Mouse (Mus musculus): ENCODE results near the gene Pan3. TPM values are rescaled to one million over a fixed set of nuclear protein-coding genes. Genes with fewer than 3 reads are reported as not detected.
A peak's percentile ranks its signal among the peaks of the same experiment; 100 is the strongest.

Gene Pan3
- polyA plus RNA-seq, 1 experiment = 97.4 TPM

DNA sequence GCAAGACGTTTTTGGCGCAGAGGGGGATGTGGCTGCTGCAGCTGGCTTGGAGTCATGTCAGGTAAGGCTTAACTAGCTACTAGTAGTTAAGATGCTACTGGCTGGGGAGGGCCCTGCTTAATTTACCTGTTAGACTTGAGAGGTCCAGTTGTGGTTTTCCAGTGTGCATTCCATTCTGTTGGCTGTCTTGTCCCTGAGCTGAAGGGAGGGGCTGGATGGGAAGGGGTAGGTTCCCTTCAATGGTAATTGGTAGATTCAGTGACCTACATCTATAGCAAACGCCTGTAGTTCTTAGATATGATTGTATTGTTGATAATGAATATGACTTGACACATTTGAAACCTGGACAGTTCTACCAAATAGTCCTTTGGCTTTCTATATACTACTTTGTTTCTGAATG, 62.5 kb downstream of the Pan3 start:
- Histone ChIP-seq H3K4me3 (replicated peaks; ENCODE audit: insufficient read depth, low read depth, low read length) (no peak overlapping the region), H3K4me1 (ENCODE audit: control insufficient read depth, insufficient read depth, low read length) (peaks cover 28% of the 10 kb centered on the region), H3K27me3 (ENCODE audit: control insufficient read depth, insufficient read depth, low read length) (no peaks in the 10 kb centered on the region), H3K27ac (ENCODE audit: insufficient read depth, low read length) (no peak overlapping the region)
- DNase-seq = no peak
- 46% methylated on average over 3 of the region's 3 CpGs for WGBS
- TF ChIP-seq POLR2A (IDR thresholded peaks at IDR 0.05; ENCODE audit: borderline replicate concordance, insufficient read depth, low read length) = no peak
- TF ChIP-seq CTCF (IDR thresholded peaks at IDR 0.05; ENCODE audit: borderline replicate concordance, insufficient read depth, low read depth, low read length) = no peak

DNA sequence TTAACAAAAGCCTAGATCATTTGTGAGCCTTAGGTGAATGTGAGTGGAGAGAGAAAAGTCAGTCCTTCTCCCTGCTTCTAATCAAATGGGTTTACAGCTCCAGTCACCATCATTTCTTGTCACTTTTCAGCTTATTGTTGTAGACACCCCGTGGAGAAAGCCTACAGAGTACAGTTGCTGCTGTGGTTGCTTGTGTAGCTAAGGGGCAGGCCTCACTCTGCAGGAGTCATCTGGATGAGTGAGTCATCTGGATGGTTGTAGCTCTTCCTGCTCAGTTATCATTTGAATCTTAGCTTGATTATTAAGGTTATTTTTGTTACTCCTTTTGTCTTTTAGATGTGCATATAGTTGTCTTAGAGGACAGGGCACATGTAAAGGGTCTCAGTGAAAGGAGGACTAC, 63.2 kb downstream of the Pan3 start:
- WGBS = 66% methylated on average over 1 of the region's 1 CpGs
- no peak overlapping the region for H3K4me3 ChIP-seq (replicated peaks; ENCODE audit: insufficient read depth, low read depth, low read length)
- no peak for DNase-seq
- TF ChIP-seq POLR2A (IDR thresholded peaks at IDR 0.05; ENCODE audit: borderline replicate concordance, insufficient read depth, low read length) (no peak), CTCF (IDR thresholded peaks at IDR 0.05; ENCODE audit: borderline replicate concordance, insufficient read depth, low read depth, low read length) (no peak)
- no peak overlapping the region for H3K27ac ChIP-seq (ENCODE audit: insufficient read depth, low read length)
- no peaks in the 10 kb centered on the region for H3K27me3 ChIP-seq (ENCODE audit: control insufficient read depth, insufficient read depth, low read length)
- peaks cover 28% of the 10 kb centered on the region for H3K4me1 ChIP-seq (ENCODE audit: control insufficient read depth, insufficient read depth, low read length)

DNA sequence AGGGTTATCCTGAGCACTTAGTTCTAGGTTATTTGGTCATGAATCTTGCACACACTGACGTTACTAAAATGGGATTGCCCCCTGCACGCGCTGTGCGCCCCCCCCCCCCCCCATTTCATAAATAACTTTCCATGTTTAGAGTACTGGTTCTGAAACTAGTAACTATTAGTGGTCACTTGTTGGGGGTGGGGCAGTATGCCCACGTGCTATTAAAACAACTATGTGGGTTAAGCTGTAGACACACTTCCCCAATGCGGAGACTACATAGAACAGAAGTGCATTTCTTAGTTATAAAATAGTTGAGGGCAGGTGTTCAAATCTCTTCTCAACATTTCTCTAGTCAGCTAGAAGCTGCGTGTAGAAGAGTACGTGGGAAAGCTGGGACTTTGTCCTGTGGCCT, 63.7 kb downstream of the Pan3 start:
- 82% methylated on average over 8 of the region's 8 CpGs for WGBS
- Histone ChIP-seq H3K27ac (ENCODE audit: insufficient read depth, low read length) (no peak overlapping the region), H3K4me3 (replicated peaks; ENCODE audit: insufficient read depth, low read depth, low read length) (no peak overlapping the region), H3K4me1 (ENCODE audit: control insufficient read depth, insufficient read depth, low read length) (peaks cover 28% of the 10 kb centered on the region), H3K27me3 (ENCODE audit: control insufficient read depth, insufficient read depth, low read length) (no peaks in the 10 kb centered on the region)
- no peak for DNase-seq
- TF ChIP-seq CTCF (IDR thresholded peaks at IDR 0.05; ENCODE audit: borderline replicate concordance, insufficient read depth, low read depth, low read length) = no peak
- TF ChIP-seq POLR2A (IDR thresholded peaks at IDR 0.05; ENCODE audit: borderline replicate concordance, insufficient read depth, low read length) = no peak

DNA sequence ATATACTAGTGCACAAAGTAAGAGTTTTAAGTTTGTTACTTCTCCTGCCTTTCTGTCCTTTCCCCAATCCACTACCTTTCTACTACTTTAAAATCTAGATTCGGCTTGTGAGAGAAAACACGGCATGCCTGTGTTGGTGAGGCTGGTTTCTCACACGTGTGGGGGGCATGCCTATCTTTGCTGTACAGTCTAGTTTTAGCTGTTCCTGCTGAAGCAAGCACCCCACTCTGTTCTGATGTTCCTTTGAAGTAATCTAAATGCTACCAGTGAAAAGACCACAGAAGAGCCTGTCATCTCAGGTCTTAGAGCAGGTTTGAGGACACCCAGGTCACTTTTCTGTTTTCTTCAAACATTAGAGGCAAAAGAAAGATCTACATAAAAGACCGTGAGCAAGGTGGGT, 64.4 kb downstream of the Pan3 start:
- no peak for TF ChIP-seq POLR2A (IDR thresholded peaks at IDR 0.05; ENCODE audit: borderline replicate concordance, insufficient read depth, low read length)
- TF ChIP-seq CTCF (IDR thresholded peaks at IDR 0.05; ENCODE audit: borderline replicate concordance, insufficient read depth, low read depth, low read length) = no peak
- WGBS = 62% methylated on average over 4 of the region's 4 CpGs
- DNase-seq = no peak

DNA sequence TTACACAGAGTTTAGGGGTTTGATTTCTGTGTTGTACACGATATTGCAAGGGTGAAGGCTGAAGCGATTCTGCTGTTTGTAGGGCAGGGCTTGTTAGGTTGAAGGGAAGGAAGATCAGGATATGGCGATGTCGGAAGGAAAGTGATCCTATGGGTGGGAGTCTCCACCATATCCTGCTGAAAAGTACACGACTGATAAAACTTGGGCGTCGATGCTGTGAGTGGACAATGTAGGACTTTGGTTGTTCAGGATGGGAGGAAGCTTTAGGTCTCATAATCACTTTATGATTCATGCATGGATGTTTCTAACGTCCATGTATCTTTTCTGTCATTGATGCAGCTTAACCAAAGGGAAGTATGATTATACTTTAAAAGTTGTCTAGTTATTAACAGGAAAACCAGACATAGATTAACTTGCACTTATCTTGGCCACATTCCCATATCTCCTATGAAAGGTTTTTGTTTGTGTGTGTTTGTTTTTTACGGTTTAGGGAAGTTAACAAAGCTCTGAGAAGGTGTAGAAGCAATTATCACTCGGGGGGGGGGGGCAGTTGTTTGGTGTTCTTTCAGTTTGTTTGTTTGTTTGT, 64.9 kb downstream of the Pan3 start:
- no peak for DNase-seq
- no peaks in the 10 kb centered on the region for H3K27me3 ChIP-seq (ENCODE audit: control insufficient read depth, insufficient read depth, low read length)
- WGBS = 79% methylated on average over 10 of the region's 10 CpGs
- H3K4me3 ChIP-seq (replicated peaks; ENCODE audit: insufficient read depth, low read depth, low read length) = no peak overlapping the region
- TF ChIP-seq CTCF (IDR thresholded peaks at IDR 0.05; ENCODE audit: borderline replicate concordance, insufficient read depth, low read depth, low read length) (no peak), POLR2A (IDR thresholded peaks at IDR 0.05; ENCODE audit: borderline replicate concordance, insufficient read depth, low read length) (no peak)
- H3K27ac ChIP-seq (ENCODE audit: insufficient read depth, low read length) = peak overlapping the region; percentile 81; the same call in 1 of the 2 replicates
- peaks cover 29% of the 10 kb centered on the region for H3K4me1 ChIP-seq (ENCODE audit: control insufficient read depth, insufficient read depth, low read length)

More for the DNA sequence above, 64.4 kb downstream of the Pan3 start:
- peaks cover 28% of the 10 kb centered on the region for H3K4me1 ChIP-seq (ENCODE audit: control insufficient read depth, insufficient read depth, low read length)
- no peak overlapping the region for H3K4me3 ChIP-seq (replicated peaks; ENCODE audit: insufficient read depth, low read depth, low read length)
- no peaks in the 10 kb centered on the region for H3K27me3 ChIP-seq (ENCODE audit: control insufficient read depth, insufficient read depth, low read length)
- no peak overlapping the region; the same call in 1 of the 2 replicates for H3K27ac ChIP-seq (ENCODE audit: insufficient read depth, low read length)

DNA sequence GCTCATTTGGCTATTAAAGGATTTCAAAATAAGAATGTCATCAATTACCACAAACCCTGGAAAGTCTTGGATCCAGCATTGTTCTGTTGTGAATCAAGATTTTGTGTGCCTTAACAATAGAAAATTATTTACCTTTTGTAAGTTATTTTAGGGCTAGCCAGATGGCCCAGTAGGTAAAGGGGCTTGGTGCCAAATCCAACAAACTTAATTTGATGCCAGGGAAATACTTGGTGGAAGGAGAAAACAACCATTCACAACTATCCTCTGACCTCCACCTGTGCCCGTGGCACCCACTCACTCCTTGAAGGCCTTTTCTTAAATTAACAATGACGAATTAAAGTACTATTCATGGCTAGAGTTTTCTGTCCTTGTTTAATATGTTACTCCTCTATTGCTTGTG, 66.0 kb downstream of the Pan3 start:
- TF ChIP-seq POLR2A (IDR thresholded peaks at IDR 0.05; ENCODE audit: borderline replicate concordance, insufficient read depth, low read length) (no peak), CTCF (IDR thresholded peaks at IDR 0.05; ENCODE audit: borderline replicate concordance, insufficient read depth, low read depth, low read length) (no peak)
- 11% methylated on average over 2 of the region's 2 CpGs for WGBS
- H3K4me3 ChIP-seq (replicated peaks; ENCODE audit: insufficient read depth, low read depth, low read length) = no peak overlapping the region

DNA sequence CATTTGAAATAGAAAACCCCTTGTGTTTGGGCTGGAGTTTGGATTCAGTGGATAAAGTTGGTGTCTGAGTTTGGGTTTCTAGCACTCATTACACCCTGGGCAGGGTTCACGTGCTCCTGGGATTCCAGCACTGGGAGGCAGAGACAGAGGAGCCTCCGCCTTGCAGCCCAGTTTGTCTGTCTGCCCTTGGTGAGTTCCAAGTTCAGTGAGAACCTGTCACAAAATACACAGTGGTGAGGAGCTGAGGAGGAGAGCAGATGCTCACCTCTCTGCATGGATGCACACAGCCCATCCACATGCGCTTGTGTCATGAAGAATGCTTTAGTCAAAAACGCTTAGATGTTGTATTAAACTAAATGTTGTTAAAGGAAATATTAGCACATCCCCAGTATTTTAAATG, 67.0 kb downstream of the Pan3 start:
- DNase-seq = peak; percentile 33 to 49
- Histone ChIP-seq H3K4me3 (replicated peaks; ENCODE audit: insufficient read depth, low read depth, low read length) (no peak overlapping the region), H3K4me1 (ENCODE audit: control insufficient read depth, insufficient read depth, low read length) (peaks cover 32% of the 10 kb centered on the region), H3K27me3 (ENCODE audit: control insufficient read depth, insufficient read depth, low read length) (no peaks in the 10 kb centered on the region), H3K27ac (ENCODE audit: insufficient read depth, low read length) (no peak overlapping the region; the same call in 1 of the 2 replicates)
- TF ChIP-seq CTCF (IDR thresholded peaks at IDR 0.05; ENCODE audit: borderline replicate concordance, insufficient read depth, low read depth, low read length) (no peak), POLR2A (IDR thresholded peaks at IDR 0.05; ENCODE audit: borderline replicate concordance, insufficient read depth, low read length) (no peak)
- 13% methylated on average over 4 of the region's 4 CpGs for WGBS

More for the DNA sequence above, 66.0 kb downstream of the Pan3 start:
- H3K27ac ChIP-seq (ENCODE audit: insufficient read depth, low read length) = no peak overlapping the region
- H3K27me3 ChIP-seq (ENCODE audit: control insufficient read depth, insufficient read depth, low read length) = no peaks in the 10 kb centered on the region
- peaks cover 30% of the 10 kb centered on the region for H3K4me1 ChIP-seq (ENCODE audit: control insufficient read depth, insufficient read depth, low read length)
- DNase-seq = peak; percentile 56 to 82

DNA sequence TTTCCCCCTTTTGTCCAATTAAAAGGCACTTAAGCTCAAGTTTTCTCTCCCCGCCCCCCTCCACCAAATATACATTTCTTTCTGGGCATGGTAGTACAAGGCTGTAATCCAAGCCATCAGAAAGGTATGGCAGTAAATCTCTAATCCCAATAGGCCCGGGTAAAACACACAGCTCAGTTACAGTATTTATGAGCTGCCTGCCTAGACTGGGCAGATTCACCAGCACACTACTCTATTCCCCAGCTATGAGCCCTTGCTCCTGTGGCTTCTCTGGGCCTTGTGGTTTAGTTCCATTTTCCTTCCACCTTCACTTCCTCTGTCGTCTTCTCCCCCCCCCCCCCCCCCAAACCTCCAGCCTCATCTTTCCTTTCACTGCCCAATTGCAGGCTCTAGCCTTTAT, 67.8 kb downstream of the Pan3 start:
- Histone ChIP-seq H3K27me3 (ENCODE audit: control insufficient read depth, insufficient read depth, low read length) (no peaks in the 10 kb centered on the region), H3K4me1 (ENCODE audit: control insufficient read depth, insufficient read depth, low read length) (peaks cover 26% of the 10 kb centered on the region), H3K27ac (ENCODE audit: insufficient read depth, low read length) (no peak overlapping the region), H3K4me3 (replicated peaks; ENCODE audit: insufficient read depth, low read depth, low read length) (no peak overlapping the region)
- TF ChIP-seq CTCF (IDR thresholded peaks at IDR 0.05; ENCODE audit: borderline replicate concordance, insufficient read depth, low read depth, low read length) (no peak), POLR2A (IDR thresholded peaks at IDR 0.05; ENCODE audit: borderline replicate concordance, insufficient read depth, low read length) (no peak)
- no peak for DNase-seq
- WGBS = 66% methylated on average over 2 of the region's 3 CpGs

Data from cerebellum, adult 2 months (tissue).